Mouse (Mus musculus) lung, postnatal 4 days (tissue): ENCODE measurements around the gene Wdr25.

Experiments
- DNase-seq, 2 experiments: peaks; one replicate each; pipeline ENCODE4 v3.0.0; 2021

Gene Wdr25

DNA sequence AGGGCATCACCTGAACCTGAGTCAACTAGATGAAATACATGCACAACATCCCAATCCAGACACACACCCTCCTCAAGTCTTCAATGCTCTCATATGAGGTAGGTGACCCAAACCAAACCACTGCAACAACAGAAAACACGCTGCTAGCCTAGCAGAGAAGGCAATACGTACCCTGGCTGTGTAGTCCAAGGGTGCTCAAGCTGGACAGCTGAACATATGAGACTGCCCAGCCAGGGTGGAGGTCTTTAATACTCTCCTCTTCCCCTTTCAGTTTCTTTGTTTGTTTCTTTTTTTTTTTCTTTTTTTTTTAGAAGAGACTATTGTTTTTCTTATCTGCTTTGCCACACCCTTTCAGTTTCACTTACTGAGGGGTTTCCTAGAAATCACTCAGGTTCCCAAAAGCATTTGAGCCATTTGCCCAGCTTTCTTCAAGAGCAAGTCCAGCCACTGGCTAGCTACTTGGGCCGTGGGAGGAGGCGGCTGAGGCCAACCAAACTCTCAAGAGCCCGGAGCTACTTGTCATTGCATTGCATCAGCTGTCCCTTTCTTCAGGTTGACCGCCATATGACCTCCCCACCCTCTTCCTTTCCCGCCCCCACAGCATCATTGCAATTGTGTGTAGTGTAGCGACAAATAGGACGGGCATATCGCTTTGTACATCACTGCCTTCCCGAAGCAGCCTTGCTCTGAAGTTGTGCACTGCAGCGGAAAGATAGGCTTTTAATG is at the start of gene Wdr25:
TSS of gene Wdr25 (plus strand) at position 643 of the 726 bp plus-strand sequence.
- DNase-seq = peak; percentile 53 to 58

DNA sequence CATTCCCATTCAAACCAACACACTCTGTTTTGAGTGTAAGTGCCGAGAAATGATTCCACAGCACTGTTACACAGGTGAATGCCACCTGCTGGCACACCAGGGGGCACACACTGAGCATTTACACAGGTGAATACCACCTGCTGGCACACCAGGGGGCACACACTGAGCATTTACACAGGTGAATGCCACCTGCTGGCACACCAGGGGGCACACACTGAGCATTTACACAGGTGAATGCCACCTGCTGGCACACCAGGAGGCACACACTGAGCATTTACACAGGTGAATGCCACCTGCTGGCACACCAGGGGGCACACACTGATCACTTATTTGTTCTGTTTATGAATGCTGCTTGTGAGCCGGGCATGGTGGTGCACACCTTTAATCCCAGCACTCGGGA is 45.4 kb upstream of the Wdr25 start:
- peak in 1 of 2 experiments; percentile 43 for DNase-seq

DNA sequence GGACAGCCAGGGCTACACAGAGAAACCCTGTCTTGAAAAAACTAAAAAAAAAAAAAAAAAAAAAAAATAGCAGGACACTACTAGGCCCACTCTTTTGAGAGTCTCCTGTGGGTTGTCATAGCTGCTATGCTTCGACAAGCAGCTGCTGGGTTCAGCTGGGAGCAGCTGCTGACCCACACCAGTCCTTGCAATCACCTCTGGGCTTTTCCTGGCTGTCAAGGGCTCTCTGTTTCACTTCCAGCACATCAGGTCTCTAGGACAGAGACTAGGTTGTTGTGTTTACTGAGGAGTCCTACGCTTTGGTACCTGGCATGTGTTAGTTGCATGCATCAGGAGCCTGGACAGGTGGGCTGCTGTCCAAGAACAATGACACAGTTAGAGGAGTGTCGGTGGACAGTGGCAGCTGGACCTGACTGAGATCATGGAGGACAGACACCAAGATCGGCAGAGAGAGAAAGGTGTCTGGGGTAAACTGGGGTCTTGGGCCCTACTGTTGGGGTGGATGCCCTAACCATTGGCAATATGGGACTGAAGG is 43.9 kb upstream of the Wdr25 start:
- DNase-seq = peak in 1 of 2 experiments; percentile 61

DNA sequence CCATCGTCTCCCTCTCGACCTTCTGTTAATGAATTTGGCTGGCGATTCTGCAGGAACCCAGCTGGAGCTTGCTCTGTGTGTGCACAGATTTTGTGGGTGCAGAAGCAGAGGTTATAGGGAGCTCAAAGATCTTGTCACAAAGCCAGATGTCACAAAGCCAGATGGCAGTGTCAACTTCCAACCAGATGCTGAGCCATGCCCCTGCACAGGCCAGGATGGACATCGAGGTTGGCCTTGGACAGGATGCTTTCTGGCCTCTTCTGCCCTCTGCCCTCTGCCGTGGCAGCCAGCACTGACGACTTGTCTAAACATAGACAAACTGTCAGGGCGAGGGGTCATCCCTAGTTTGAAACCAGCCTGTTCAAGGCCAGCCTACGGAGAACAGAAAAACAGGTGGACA is 43.3 kb upstream of the Wdr25 start:
- DNase-seq = peak in 1 of 2 experiments; percentile 82

DNA sequence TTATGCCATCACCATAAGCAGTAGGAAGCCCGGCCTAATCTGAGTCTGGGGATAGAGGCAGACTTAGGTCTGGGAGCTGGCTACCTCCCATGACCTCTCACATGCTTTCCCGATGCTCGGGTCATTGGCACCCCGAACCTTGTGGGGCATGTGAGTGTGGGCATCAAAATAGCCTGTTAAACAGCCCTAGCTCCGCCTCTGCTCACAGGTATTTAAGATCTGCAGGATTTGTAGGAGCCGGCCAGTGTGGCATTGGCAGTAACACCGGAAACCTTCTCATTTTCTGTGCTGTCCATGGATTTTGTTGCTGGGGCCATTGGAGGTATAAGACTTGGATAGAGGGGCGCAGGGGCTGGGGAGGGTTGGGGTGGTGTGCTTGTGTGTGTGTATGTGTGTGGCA is 42.5 kb upstream of the Wdr25 start:
- no peak for DNase-seq

DNA sequence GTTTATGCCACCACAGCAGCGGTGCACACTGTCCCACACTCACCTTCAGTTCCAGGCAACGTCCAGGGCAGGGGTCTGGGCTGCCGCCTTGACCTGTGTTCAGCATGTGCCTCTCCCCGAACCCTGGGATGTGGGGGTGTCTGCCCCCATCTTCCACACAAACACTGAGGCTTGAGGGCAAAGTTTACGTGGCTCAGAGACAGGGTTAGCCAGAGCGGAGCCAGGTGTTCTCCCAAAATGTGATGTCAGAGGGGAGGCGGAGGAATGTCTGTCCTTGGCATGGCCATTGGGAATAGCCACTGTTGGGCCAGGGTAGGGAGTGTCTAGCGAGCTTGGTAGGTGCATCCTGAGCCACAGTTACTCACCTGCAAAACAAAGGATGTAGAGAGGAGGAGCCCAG is 40.6 kb upstream of the Wdr25 start:
- DNase-seq = no peak

DNA sequence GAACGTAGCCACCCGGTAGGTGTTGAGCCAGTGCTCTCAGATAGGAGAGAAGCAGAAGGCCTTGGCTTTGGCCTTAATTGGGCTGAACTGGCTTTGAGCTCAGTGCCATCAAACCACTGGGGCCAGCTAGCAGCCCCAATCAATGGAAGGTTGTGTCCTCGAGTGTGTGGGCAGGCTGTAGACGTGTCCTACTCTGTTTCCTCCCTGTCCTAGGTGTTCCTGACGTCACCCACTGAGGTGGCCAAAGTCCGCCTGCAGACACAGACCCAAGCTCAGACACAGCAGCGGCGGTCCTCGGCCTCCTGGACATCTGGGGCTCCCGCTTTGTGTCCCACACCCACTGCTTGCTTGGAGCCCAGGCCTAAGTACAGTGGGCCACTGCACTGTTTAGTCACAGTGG is 38.4 kb upstream of the Wdr25 start:
- DNase-seq = no peak

DNA sequence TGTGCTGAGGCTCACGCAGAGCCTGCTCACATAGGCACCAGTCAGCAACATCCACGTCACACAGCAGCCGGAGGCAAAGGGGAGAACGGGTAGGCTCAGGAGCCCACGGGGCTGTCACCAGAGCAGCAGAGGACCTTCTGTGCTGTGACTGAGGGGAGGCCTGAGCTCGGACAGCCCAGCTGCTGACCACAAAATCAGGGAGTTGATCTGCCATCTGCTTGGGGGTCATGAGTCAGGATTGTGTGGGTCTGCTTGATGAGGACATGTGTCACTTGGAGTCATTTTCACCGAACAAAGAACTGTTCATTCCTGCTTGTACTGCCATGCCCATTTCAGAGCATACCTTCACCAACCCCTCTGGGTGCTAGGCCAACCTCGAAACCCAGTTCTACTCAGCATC is 37.2 kb upstream of the Wdr25 start:
- no peak for DNase-seq

DNA sequence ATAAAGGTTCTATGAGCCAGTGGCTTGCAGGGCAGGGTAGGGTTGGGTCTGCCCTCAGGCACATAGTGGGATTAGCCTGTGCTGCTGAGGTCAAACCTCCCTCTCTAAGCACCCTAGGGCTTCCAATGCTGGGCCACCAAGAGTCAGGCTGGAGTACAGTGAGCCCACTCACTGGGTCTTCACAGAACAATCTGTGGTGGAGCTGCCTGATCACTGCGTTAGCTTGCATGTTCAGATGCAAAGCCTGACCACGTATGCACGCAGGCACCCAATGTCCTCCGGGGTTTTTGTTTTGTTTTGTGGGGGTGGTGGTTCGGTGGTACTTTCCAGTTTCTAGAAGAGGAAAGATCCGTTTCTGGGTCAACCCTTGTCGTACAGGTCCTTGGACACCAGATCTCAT is 36.3 kb upstream of the Wdr25 start:
- DNase-seq = no peak

DNA sequence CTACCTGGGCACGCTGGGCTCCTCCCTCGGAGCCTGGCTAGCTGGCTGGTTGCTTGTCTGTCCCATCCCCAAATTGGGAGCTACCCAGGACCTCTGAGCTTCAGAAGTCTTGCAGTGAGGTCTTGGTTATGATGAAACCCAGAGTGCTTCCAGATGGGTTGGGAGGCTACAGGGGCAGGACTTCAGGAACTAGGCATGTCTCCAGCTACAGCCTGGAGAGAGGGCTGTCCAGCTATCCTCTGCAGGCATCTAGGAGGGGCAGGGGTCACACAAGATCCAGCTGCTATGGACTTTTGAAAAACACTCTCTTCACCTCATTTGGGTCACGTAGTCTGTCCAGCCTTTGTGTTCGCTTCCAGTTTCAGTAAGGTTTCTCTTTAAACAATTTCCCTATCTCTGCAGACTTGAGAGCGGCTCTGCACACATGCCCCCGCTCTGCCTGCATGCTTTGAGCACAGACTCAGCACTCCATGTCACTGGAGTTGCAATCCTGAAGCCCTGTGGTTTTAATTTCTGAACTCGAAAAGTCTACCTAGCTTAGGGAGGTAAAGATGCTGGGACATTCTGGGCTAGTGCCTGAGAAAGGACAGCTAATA is 35.7 kb upstream of the Wdr25 start:
- DNase-seq = peak; percentile 47 to 79

DNA sequence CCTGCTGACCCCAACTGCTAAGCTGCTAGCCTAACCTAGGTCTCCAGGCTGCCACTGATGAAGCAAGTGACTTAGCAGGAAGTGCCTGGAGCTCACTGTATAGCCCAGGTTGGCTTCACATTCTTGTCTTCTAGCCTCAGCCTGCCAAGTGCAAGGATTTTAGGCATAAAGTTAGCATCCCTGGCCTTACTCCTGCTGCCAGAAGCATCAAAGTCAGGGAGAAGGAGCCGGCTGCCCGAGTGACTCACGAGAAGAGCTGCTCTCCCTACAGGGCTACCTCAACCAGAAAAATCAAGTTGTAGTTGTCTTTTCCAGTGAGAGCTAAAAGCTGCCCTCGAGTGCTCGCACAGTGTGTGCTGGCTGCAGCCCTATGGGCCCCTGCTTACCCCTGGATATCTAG is 34.9 kb upstream of the Wdr25 start:
- DNase-seq = no peak

DNA sequence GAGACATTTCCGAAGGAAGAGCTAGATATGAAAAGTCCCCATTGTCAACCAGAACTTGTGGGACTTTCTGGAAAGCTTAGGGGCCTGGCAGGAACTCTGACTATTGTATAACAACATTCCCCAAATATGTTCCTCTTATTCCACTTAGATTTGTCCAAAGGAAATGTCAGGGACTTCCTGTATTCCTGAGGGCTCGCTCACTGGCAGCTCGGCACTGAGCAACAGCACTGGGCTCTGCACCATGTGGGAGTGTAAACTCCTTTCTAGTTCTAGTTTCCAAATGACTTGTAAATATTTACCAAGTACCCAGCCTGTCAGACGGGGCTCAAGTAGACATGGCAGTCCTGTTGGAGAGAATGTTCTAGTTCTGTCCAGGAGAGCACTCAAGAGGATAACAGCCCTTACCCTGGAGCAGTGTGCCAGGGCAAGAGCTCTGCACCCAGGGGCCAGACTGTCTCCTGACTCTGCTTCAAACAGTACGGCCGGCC is 28.4 kb upstream of the Wdr25 start:
- DNase-seq = peak; percentile 36 to 72

DNA sequence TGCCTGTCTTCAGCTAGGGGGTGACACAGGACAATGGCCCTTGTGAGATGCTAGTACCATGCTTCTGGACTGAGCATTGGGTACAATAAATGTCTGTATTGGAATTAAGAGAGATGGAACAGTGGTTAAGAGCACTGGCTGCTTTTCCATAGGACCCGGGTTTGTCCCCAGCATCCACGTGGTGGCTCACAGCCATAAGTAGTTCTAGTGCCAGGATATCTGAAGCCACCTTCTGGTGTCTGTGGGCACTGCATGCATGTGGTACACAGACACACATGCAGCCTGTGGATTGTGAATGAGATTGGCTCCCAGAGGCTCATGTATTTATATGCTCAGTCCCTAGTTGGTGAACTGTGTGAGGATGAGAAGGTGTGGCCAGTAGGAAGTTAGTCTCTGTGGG is 23.9 kb upstream of the Wdr25 start:
- DNase-seq = peak in 1 of 2 experiments; percentile 26

DNA sequence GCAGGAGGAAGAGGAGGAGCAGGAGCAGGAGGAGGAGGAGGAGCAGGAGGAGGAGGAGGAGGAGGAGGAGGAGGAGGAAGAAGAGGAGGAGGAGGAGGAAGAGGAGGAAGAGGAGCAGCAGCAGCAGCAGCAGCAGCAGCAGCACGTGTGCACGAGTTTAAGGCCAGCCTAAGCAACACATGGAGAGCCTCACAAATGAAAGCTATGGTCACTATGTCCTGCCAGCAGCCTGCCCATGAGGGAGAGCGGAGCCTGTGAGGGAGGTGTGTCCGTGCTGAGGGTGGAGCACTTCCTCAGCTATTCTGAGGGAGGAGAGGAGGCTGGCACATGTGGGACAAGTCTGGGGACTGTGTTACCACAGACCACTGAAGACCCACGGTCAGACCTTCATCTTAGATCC is 20.3 kb upstream of the Wdr25 start:
- DNase-seq = no peak

DNA sequence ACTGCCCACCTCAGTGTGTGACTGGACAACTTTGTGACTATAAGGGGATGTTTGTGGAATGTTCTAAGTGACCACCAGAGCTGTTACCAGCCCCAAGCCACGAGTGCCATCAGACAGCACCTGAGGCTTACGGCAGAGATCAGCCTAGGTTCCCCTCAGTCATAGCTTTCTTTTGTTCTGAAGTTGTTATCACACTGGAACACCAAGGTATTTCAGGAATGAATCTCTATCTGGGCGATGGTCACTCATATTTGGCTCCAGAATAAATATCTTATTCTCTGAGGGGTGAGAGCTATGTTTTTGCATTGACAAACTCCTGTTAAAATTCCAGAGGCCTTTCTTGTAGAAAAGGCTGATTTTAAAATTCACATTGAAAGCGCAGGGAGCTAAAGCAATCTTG is 14.3 kb upstream of the Wdr25 start:
- DNase-seq = no peak

DNA sequence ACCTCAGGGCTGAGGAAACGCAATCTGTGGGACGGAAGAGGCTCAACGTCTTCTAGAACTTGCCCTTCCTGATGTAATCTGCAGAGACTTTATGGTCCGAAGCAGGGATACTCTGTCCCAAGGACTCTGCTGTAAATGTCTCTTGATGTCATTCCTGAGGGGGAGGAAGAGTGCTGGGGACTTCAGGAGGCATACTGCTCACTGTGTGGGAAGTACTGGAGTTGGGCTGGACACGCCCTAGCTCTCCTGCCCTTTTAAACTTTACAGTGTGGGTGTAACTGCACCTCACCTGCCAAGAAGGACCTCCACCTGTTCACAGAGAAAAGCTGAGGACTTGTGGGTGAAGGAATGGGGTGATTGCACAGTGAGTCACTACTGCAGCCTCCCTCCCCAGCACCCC is 12.8 kb upstream of the Wdr25 start:
- DNase-seq = peak in 1 of 2 experiments; percentile 42

DNA sequence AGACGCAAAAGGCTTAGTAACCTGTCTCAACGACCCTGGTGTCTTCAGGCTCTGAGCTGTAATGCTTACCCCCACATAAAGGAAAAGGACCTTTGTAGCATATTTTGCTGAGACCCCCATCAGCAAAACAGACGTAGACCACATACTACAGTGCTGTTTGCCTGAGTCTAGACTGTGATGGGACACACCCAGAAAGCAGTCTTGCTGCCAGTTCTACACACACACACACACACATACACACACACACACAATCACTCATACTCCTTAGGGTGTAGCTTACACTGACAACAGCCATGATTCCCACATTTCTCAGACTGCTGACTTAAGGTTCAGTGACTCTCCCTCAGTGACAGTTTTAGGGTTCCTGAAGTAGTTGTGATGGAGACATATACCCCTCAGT is 12.2 kb upstream of the Wdr25 start:
- no peak for DNase-seq

DNA sequence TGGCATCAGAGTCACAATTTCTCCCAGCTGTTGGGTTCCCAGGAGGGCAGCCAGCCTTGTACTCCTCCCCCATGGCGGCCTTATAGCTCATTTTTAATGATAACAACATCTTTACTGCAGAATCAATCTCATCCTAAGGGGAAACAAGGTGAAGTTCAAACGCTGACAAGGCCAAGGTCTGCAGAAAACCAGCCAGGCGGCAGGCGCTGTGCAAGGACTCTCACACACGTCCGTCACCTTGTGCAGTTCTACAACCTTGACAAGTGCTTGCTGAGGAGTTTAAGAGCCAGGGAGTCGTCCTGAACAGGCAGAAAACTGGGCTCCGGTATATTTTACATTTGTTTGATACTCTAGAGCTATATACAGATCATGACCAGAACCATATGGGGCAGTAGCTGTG is 10.7 kb upstream of the Wdr25 start:
- no peak for DNase-seq

DNA sequence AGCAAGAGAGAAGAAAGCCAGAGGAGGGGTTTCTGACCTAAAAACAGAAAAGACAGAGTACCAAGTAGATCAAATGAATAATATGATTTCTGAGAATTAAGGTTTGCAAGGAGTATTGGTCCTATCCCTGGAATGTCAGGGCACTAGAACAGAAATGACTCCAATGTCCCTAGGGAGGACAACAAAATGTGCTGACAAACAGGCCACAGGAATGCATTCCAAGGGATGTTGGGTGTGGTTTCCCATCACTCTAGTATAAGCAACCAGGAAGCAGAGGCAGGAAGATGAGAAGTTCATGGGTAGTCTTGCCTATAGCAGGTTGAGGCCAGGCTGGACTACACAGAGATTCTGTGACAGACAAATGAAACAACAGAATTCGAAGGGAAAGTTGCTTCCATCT is 7.5 kb upstream of the Wdr25 start:
- DNase-seq = no peak

DNA sequence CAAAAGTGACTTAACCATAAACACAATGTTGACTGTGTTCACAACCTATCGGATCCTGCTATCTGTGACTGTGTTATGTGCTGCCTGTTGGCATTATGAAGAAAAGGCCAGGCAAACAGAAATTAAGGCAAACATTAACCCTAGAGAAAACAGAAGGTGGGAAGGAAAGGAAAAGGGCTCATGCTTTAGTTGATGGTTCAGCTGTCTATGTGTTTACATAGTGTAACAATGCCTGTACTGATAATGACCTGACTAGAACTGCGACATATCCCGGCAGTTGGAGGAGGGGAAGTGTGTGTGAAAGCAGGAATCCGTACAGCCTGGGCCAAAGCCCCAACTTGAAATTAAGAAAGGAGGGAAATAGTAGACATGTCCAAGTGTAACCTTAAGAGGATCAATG is 6.4 kb upstream of the Wdr25 start:
- no peak for DNase-seq

DNA sequence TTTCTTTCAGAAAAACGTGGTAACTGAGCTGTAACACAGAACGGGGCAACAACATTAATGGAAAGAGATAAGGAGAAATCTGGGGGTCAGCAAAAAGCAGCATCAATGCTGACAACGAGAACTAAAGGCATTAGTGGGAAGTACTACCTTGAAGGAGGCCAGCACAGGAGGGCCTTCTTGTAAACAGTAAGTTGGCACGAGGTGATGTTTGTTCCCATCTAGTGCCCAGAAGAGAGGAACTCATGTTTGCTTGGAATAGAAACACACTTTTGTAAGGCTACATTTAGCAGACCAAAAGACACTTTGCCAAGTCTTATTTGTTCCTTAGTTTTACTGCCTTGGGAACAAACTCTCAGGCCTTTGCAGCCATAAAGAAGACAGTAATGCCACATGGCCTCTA is 4.8 kb upstream of the Wdr25 start:
- DNase-seq = no peak

DNA sequence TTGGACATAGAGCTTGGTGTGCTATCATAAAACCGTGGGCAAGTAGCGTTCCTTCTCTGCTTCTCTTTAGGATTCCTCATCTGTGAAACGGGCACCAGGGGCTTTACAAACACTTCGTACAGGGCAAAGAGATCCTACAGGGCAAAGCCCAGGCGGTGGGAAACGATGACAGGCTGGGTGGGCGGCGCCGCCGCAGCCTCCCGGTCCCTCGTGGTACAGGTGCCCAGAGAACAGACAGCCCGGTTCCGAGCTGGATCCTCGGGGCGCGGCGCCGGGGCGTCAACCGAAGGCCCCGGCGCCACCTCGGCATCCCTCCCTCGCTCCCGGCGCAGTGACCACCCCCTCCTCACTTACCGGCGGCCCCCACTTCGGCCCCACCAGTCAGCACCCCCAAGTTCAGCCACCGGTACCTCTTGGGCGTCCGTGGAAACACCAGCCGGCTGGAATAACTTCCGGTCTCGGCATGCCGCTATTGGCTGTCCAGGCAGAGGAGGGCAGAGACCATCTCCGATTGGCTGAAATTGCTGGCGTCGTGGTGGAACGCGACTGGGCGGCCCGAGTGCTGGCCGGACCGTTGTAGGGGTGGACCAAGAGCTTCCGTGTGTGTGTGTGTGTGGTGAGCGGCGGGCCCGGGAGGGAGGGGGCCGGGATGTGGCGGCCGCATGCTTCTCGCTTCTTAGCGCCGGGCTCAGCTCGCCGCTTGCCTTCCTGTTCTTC is 442 bp downstream of the Wdr25 start, which contains the start of gene Wars:
TSS of gene Wars (minus strand) at position 460 of the 717 bp plus-strand sequence.
- peak; percentile 97 to 98 for DNase-seq

DNA sequence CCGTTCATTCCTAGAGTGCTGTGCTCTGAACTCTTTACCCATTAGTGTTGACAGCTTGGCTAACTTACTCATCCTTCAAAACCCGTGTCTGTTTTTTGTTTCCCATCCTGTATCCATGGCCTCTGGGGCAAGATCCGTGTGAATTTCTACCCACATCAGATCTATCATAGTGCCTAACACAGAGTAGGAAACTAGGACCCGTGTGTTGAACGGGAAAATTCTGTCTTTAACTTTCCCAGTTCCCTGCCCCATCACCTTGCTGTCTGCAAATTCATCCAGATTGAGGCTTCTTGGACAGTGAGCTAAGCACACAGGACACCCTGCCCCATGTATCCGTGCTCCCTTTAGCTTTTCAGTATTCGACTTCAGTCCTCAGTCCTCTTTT is 993 bp downstream of the Wdr25 start:
- no peak for DNase-seq

DNA sequence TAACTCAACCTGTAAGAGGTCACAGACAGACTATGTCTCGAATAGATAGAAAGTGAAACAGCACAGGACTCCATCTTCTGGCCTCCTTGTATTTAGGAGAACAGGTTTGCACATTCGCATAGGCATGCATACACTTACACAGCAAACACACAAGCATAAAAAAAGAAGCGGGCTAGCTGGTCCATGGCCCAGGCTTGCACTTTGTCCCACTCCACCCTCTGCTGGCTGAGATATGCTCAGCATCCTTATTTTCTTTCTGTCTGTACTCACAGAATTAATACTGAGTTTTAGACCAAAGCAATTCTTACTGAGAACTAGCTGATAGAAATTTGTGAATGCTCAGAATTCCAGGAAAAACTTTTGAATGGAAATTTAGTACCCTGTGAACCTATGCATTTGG is 2.6 kb downstream of the Wdr25 start:
- DNase-seq = peak in 1 of 2 experiments; percentile 52
